Mouse (Mus musculus) heart, adult 2 months (tissue): ENCODE data around the gene Anapc7. TPM values are rescaled to one million over a fixed set of nuclear protein-coding genes. Genes with fewer than 3 reads are reported as not detected.

ENCODE experiments used
- DNase-seq, 2 experiments: peaks; one replicate each; pipeline ENCODE4 v3.0.0; 2021
- H3K27ac ChIP-seq: fragments of 200-600 bp; 2 replicates; pipeline ENCODE4 v1.8.1; 2022
- H3K27me3 ChIP-seq: fragments of 200-500 bp; 2 replicates; pipeline ENCODE4 v1.6.1; 2012; ENCODE audit warnings: mild to moderate bottlenecking, low read length, inconsistent platforms, mixed read lengths; ENCODE audit not compliant: control insufficient read depth, insufficient read depth
- H3K36me3 ChIP-seq: fragments of 200-500 bp; 2 replicates; pipeline ENCODE4 v1.6.1; 2012; ENCODE audit warnings: low read length, inconsistent platforms; ENCODE audit not compliant: control insufficient read depth, insufficient read depth
- H3K4me1 ChIP-seq: fragments of 200-500 bp; 2 replicates; pipeline ENCODE4 v1.6.1; 2011; ENCODE audit warnings: low read length; ENCODE audit not compliant: control insufficient read depth, insufficient read depth
- H3K4me3 ChIP-seq: fragments of 200-600 bp; 2 replicates; pipeline ENCODE4 v1.8.1; 2022
- H3K79me2 ChIP-seq: fragments of 200-500 bp; replicated peaks from 2 replicates; pipeline ENCODE4 v1.6.1; 2012; ENCODE audit warnings: mild to moderate bottlenecking, inconsistent platforms, low read length, moderate library complexity, mixed read lengths; ENCODE audit not compliant: control insufficient read depth, insufficient read depth
- H3K9ac ChIP-seq: fragments of 200-500 bp; 2 replicates; pipeline ENCODE4 v1.6.1; 2012; ENCODE audit warnings: low read depth, mild to moderate bottlenecking, control low read depth, inconsistent platforms, low read length, mixed read lengths
- CTCF ChIP-seq: fragments of 200-600 bp; IDR thresholded peaks from 2 replicates; pipeline ENCODE4 v1.8.1; 2022; ENCODE audit warnings: antibody characterized with exemption, mild to moderate bottlenecking, moderate library complexity
- EP300 ChIP-seq: fragments of 200-500 bp; IDR thresholded peaks from 2 replicates; pipeline ENCODE4 v1.6.1; 2011; ENCODE audit warnings: low read depth, low read length, control low read depth; ENCODE audit not compliant: insufficient read depth
- POLR2A ChIP-seq: fragments of 200-500 bp; IDR thresholded peaks from 2 replicates; pipeline ENCODE4 v1.6.1; 2011; ENCODE audit warnings: mild to moderate bottlenecking, low read depth, low read length, control low read depth; ENCODE audit not compliant: insufficient read depth
- WGBS: fragments of 180-500 bp; shearing (Covaris S2); methylation state at CpG from one replicate; pipeline ENCODE4 v1.1.7; 2018; 5-methylcytosine and 5-hydroxymethylcytosine counted together
- intact Hi-C: fragments of 180-260 bp; cut with DNase I; formaldehyde crosslinking; loops from one replicate; pipeline ENCODE4 v1.15.1; 2025
- polyA plus RNA-seq: library from polyadenylated mRNA; depleted of rRNA; stranded (reverse); fragments of >200 nt; gene quantifications from 2 replicates; pipeline ENCODE4 v1.2.3, GENCODE M21; 2012
- total RNA-seq, 2 experiments: library from RNA; stranded (reverse); gene quantifications; 2 replicates each; pipeline ENCODE4 v1.2.3; 2021

Gene Anapc7
- total and polyA plus RNA-seq, 3 experiments = 23.2 to 27.1 (median 25.9) TPM

DNA sequence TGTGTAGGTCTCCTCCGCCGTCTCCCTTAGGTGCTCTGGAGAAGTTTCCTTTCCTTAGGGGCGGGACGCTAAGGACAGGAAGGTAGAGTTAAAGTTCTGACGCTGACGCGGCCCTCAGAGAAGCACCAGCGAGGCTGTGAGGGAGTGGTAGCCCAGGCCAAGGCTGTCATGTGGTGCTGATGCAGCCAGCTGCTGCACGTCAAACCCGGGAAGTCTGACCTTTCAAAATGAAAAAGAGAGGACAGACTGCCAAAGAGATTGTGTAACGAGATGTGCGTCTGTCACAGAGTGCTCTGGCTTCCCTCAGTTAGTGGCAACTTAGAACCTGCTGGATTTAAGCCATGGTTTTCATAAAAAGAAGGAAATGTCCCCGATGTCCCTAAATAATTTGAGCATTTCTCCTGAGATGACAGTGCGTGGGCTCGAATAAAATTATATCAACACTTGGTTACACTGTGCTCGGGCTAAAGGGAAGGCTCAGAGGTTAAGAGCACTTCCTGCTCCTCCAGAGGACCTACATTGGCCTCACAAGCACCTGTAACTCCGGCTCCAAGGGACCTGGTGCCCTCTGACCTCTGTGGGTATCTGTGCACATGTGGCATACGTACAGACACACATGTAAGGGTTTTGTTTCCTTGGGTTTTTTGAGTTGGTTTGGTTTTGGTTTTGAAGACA lies 20.7 kb upstream of the Anapc7 start:
- peak; percentile 35; the same call in 1 of the 2 replicates for TF ChIP-seq POLR2A
- TF ChIP-seq EP300 = peak; percentile 96
- no peak for TF ChIP-seq CTCF
- intact Hi-C loops = loop anchor here (2.0 to 5.0 kb wide), 4 partner anchors 22 to 332 kb away; no protein-coding TSS in a partner anchor
- Histone ChIP-seq H3K9ac (peak overlapping the region; percentile 33), H3K27me3 (no peaks in the 10 kb centered on the region), H3K27ac (peak overlapping the region; percentile 83), H3K36me3 (peaks cover 17% of the 10 kb centered on the region), H3K4me1 (peaks cover 23% of the 10 kb centered on the region), H3K4me3 (peak overlapping the region; percentile 28), H3K79me2 (no peaks in the 10 kb centered on the region)
- DNase-seq = peak; percentile 79 to 89
- 9% methylated on average over 18 of the region's 18 CpGs for WGBS

DNA sequence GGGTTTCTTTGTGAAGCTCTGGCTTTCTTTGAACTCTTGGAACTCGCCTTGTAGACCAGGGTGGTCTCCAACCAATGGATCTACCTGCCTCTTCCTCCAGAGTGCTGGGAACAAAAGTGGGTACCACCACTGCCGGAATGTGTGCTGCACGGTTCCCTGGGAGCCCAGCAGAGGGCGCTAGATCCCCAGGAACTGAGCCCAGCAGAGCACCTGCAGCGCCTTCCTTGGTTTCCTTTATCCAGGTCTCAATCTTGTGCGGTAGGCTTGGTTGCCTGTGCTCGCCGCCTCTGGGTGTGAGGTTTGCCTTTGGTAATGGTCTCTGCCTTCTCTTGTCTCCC lies 20.2 kb upstream of the Anapc7 start:
- intact Hi-C loops = loop anchor here (2.0 to 5.0 kb wide), 4 partner anchors 22 to 331 kb away; no protein-coding TSS in a partner anchor
- Histone ChIP-seq H3K27ac (peak overlapping the region; percentile 83), H3K9ac (no peak overlapping the region), H3K36me3 (peaks cover 17% of the 10 kb centered on the region), H3K27me3 (no peaks in the 10 kb centered on the region), H3K79me2 (no peaks in the 10 kb centered on the region), H3K4me3 (peak overlapping the region; percentile 28), H3K4me1 (peaks cover 23% of the 10 kb centered on the region)
- DNase-seq = peak; percentile 76 to 85
- TF ChIP-seq CTCF (no peak; the same call in 1 of the 2 replicates), POLR2A (no peak), EP300 (peak; percentile 61; the same call in 1 of the 2 replicates)
- WGBS = 26% methylated on average over 8 of the region's 8 CpGs

DNA sequence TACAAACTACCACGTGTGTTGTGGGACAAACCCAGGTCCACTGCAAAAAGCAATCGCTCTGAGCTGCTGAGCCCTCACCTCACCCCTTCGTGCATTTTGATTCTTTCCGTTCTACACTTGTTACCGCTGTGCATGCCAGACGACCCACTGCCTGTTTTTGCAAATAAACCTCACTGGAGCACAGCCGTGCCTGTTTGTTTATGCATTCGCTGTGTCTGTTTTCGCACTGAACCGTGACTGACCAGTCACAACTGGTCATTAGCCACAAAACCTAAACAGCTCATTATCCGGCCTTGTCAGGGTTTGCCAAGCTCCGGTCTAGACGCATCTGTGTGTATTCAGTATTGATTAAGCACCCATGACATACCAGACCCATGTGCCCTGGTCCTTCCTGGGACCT lies 19.3 kb upstream of the Anapc7 start:
- no peak for DNase-seq
- Histone ChIP-seq H3K4me3 (no peak overlapping the region), H3K27ac (peak overlapping the region; percentile 57), H3K79me2 (no peaks in the 10 kb centered on the region), H3K4me1 (peaks cover 23% of the 10 kb centered on the region), H3K27me3 (no peaks in the 10 kb centered on the region), H3K9ac (no peak overlapping the region), H3K36me3 (peaks cover 15% of the 10 kb centered on the region)
- intact Hi-C loops = loop anchor here (5.0 kb wide), 2 partner anchors 50 to 330 kb away; no protein-coding TSS in a partner anchor
- no peak for TF ChIP-seq EP300
- no peak for TF ChIP-seq CTCF
- TF ChIP-seq POLR2A = no peak
- WGBS = 78% methylated on average over 13 of the region's 13 CpGs

DNA sequence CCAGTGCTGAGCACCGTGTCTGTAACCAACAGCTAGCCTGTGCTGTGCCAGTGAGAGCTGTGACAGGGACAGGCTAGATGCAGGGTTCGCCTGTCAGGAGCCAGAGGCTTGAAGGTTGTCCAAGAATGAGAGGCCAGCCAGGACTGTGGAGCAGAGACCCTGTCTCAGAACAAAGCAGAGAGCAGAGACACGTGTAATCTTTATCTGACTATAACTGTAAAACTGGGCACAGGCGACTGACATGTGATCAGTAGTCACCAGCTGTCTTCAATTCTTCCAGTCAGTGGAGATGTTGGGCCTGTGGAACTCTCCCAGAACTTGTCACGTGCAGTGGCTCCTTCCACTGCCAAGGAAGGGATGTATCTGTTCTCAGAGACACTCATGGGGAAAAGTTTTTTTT lies 18.7 kb upstream of the Anapc7 start:
- peak overlapping the region; percentile 57 for H3K27ac ChIP-seq

DNA sequence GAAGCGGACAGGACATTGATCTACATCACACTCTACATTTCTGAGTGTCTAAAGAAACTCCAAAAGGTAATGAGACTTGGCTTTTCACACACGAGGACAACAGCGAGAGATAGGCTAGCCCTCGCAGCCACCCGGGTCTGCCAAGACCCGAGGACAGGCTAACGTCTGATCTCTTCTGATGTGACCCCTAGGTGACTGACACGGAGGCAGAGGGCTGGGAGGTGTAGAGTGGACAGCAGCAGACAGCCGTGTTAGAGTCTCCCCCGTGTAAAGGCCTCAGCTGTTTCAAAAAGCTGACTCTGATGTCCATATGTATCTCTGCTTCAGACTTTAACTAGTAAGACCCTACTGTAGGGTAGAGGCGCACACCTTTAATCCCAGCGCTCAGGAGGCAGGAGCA lies 18.1 kb upstream of the Anapc7 start:
- intact Hi-C loops = loop anchor here (5.0 kb wide), 2 partner anchors 49 to 329 kb away; no protein-coding TSS in a partner anchor

More for the DNA sequence above, 18.7 kb upstream of the Anapc7 start:
- intact Hi-C loops = loop anchor here (5.0 kb wide), 2 partner anchors 50 to 330 kb away; no protein-coding TSS in a partner anchor
- Histone ChIP-seq H3K4me3 (no peak overlapping the region), H3K27me3 (no peaks in the 10 kb centered on the region), H3K36me3 (peaks cover 12% of the 10 kb centered on the region), H3K4me1 (peaks cover 19% of the 10 kb centered on the region), H3K79me2 (no peaks in the 10 kb centered on the region), H3K9ac (no peak overlapping the region)
- TF ChIP-seq EP300 = peak; percentile 92
- no peak for TF ChIP-seq CTCF
- TF ChIP-seq POLR2A = 0 out of 2 replicates have a peak, but pooled peaks have one; percentile 11
- 50% methylated on average over 5 of the region's 5 CpGs for WGBS
- DNase-seq = peak; percentile 76 to 86

DNA sequence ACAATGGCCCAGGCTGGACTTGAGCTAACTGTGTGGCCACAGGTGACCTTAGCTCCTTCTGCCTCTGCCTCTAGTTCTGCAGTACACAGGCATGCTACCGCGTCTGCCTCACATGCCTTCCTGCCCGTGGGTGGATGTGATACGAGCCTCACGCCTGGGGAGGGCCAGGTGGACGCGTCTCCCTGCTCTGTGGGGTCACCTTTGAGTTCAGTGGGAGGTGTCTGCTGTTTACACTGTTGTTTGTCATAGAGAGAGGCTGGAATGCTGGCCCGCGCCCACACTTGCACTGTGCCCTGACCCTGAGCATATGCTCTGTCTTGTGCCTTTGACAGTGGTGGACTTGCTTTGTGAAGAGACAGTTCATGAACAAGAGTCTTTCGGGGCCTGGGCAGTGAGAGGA lies 16.0 kb upstream of the Anapc7 start:
- H3K27me3 ChIP-seq = no peaks in the 10 kb centered on the region
- TF ChIP-seq CTCF (no peak), POLR2A (no peak), EP300 (no peak)
- peaks cover 13% of the 10 kb centered on the region for H3K4me1 ChIP-seq
- H3K9ac ChIP-seq = no peak overlapping the region
- H3K36me3 ChIP-seq = peaks cover 4% of the 10 kb centered on the region; the same call in 1 of the 2 replicates
- 97% methylated on average over 10 of the region's 10 CpGs for WGBS
- H3K27ac ChIP-seq = no peak overlapping the region
- no peak overlapping the region for H3K4me3 ChIP-seq
- no peaks in the 10 kb centered on the region for H3K79me2 ChIP-seq
- intact Hi-C loops = no loop called here
- no peak for DNase-seq

More for the DNA sequence above, 18.1 kb upstream of the Anapc7 start:
- H3K4me1 ChIP-seq = peaks cover 19% of the 10 kb centered on the region
- H3K27ac ChIP-seq = peak overlapping the region; percentile 40
- H3K27me3 ChIP-seq = no peaks in the 10 kb centered on the region
- no peak for DNase-seq
- peaks cover 12% of the 10 kb centered on the region for H3K36me3 ChIP-seq
- H3K9ac ChIP-seq = no peak overlapping the region
- no peak for TF ChIP-seq EP300
- TF ChIP-seq CTCF = no peak
- no peak for TF ChIP-seq POLR2A
- H3K79me2 ChIP-seq = no peaks in the 10 kb centered on the region
- WGBS = 78% methylated on average over 12 of the region's 12 CpGs
- H3K4me3 ChIP-seq = no peak overlapping the region
